Mouse (Mus musculus) Muller cell, postnatal 12 days (primary cell): Measurements from ENCODE around the gene Tcf21.

Experiments
- DNase-seq: peaks from one replicate; pipeline ENCODE4 v3.0.0-alpha.2; 2015; ENCODE audit errors: inconsistent ontology term

Tcf21 gene

GRCm38 (mm10) chr10:22819871-22820590 is at the start of gene Tcf21:
Tcf21 (minus strand) TSS chr10:22820174.
- DNase-seq = no peak

- DNase-seq = peak; percentile 57
These were observed 48.5 kb upstream of the Tcf21 start for GRCm38 (mm10) chr10:22868386-22868918.

GRCm38 (mm10) chr10:22867210-22867609 is 47.2 kb upstream of the Tcf21 start:
- DNase-seq = no peak

- no peak for DNase-seq
These were observed 38.1 kb upstream of the Tcf21 start for GRCm38 (mm10) chr10:22858111-22858510.

- no peak for DNase-seq
These were observed 34.4 kb upstream of the Tcf21 start for GRCm38 (mm10) chr10:22854330-22854729.

GRCm38 (mm10) chr10:22845351-22845750 is 25.4 kb upstream of the Tcf21 start:
- DNase-seq = no peak

GRCm38 (mm10) chr10:22844731-22845130 is 24.8 kb upstream of the Tcf21 start:
- DNase-seq = no peak

GRCm38 (mm10) chr10:22843440-22844361 is 23.7 kb upstream of the Tcf21 start:
- no peak for DNase-seq

- no peak for DNase-seq
These were observed 22.9 kb upstream of the Tcf21 start for GRCm38 (mm10) chr10:22842781-22843439.

GRCm38 (mm10) chr10:22842113-22842512 is 22.1 kb upstream of the Tcf21 start:
- DNase-seq = no peak

- no peak for DNase-seq
These were observed 6.3 kb upstream of the Tcf21 start for GRCm38 (mm10) chr10:22826244-22826643.

- DNase-seq = no peak
These were observed 2.9 kb upstream of the Tcf21 start for GRCm38 (mm10) chr10:22822896-22823295.

- DNase-seq = no peak
These were observed 2.5 kb upstream of the Tcf21 start for GRCm38 (mm10) chr10:22822486-22822885.

- DNase-seq = no peak
These were observed 1.7 kb upstream of the Tcf21 start for GRCm38 (mm10) chr10:22821709-22822108.

- no peak for DNase-seq
These were observed 1.3 kb upstream of the Tcf21 start for GRCm38 (mm10) chr10:22821267-22821666.

GRCm38 (mm10) chr10:22820841-22821240 is 867 bp upstream of the Tcf21 start:
- DNase-seq = no peak

GRCm38 (mm10) chr10:22819239-22819870 is 619 bp downstream of the Tcf21 start:
- DNase-seq = no peak

GRCm38 (mm10) chr10:22818600-22819238 is 1.3 kb downstream of the Tcf21 start:
- DNase-seq = no peak

GRCm38 (mm10) chr10:22817976-22818375 is 2.0 kb downstream of the Tcf21 start:
- no peak for DNase-seq

- DNase-seq = no peak
These were observed 2.4 kb downstream of the Tcf21 start for GRCm38 (mm10) chr10:22817561-22817960.

GRCm38 (mm10) chr10:22816237-22816762 is 3.7 kb downstream of the Tcf21 start:
- DNase-seq = no peak
